Mouse (Mus musculus): ENCODE data around the gene Sirt1.
"Not testable (repeated sequence)": the region's sequence is repeated elsewhere in the genome, so short reads cannot be mapped to it uniquely, and the experiment has no call there.

Sirt1 gene

GRCm38 (mm10) chr10:63381498-63382280 lies at the start of gene Sirt1:
Gene Sirt1 (minus strand): TSS chr10:63381704.
- in situ Hi-C loops (cut with MseI, MboI) = no loop called here

- in situ Hi-C loops (cut with MseI, MboI) = no loop called here
Measured at GRCm38 (mm10) chr10:63429785-63430305, 48.3 kb upstream of the Sirt1 start, which contains the start of gene Ctnna3. Gene Ctnna3 (plus strand): TSS chr10:63430098.

- in situ Hi-C loops (cut with MseI, MboI) = no loop called here
Measured at GRCm38 (mm10) chr10:63429380-63429779, 47.9 kb upstream of the Sirt1 start.

- in situ Hi-C loops (cut with MseI, MboI) = no loop called here
Measured at GRCm38 (mm10) chr10:63429023-63429340, 47.5 kb upstream of the Sirt1 start.

GRCm38 (mm10) chr10:63428243-63429022 lies 46.9 kb upstream of the Sirt1 start:
- in situ Hi-C loops (cut with MseI, MboI) = no loop called here

- in situ Hi-C loops (cut with MseI, MboI) = no loop called here
Measured at GRCm38 (mm10) chr10:63427146-63427545, 45.6 kb upstream of the Sirt1 start.

- in situ Hi-C loops (cut with MseI, MboI) = loop anchor here in 1 of 2 experiments (5.0 kb wide), 1 partner anchor 153 kb away; no protein-coding TSS in a partner anchor
Measured at GRCm38 (mm10) chr10:63424475-63424814, 42.9 kb upstream of the Sirt1 start.

- in situ Hi-C loops (cut with MseI, MboI) = loop anchor here in 1 of 2 experiments (5.0 kb wide), 1 partner anchor 153 kb away; no protein-coding TSS in a partner anchor
Measured at GRCm38 (mm10) chr10:63423591-63424474, 42.3 kb upstream of the Sirt1 start.

GRCm38 (mm10) chr10:63422736-63422992 lies 41.2 kb upstream of the Sirt1 start:
- in situ Hi-C loops (cut with MseI, MboI) = loop anchor here in 1 of 2 experiments (5.0 kb wide), 1 partner anchor 155 kb away; no protein-coding TSS in a partner anchor

- in situ Hi-C loops (cut with MseI, MboI) = loop anchor here in 1 of 2 experiments (5.0 kb wide), 1 partner anchor 155 kb away; no protein-coding TSS in a partner anchor
Measured at GRCm38 (mm10) chr10:63421739-63422735, 40.5 kb upstream of the Sirt1 start, which contains the start of gene Gm7075. Gene Gm7075 (minus strand): TSS chr10:63421789.

- in situ Hi-C loops (cut with MseI, MboI) = no loop called here
Measured at GRCm38 (mm10) chr10:63417061-63417460, 35.6 kb upstream of the Sirt1 start.

- in situ Hi-C loops (cut with MseI, MboI) = no loop called here
Measured at GRCm38 (mm10) chr10:63415850-63416249, 34.3 kb upstream of the Sirt1 start.

GRCm38 (mm10) chr10:63415287-63415686 lies 33.8 kb upstream of the Sirt1 start:
- in situ Hi-C loops (cut with MseI, MboI) = no loop called here

GRCm38 (mm10) chr10:63412756-63413155 lies 31.3 kb upstream of the Sirt1 start:
- in situ Hi-C loops (cut with MseI, MboI) = no loop called here

- in situ Hi-C loops (cut with MseI, MboI) = not testable (repeated sequence)
Measured at GRCm38 (mm10) chr10:63411674-63412073, 30.2 kb upstream of the Sirt1 start.

- in situ Hi-C loops (cut with MseI, MboI) = no loop called here
Measured at GRCm38 (mm10) chr10:63410162-63410956, 28.9 kb upstream of the Sirt1 start.

GRCm38 (mm10) chr10:63403636-63404035 lies 22.1 kb upstream of the Sirt1 start:
- in situ Hi-C loops (cut with MseI, MboI) = no loop called here

- in situ Hi-C loops (cut with MseI, MboI) = no loop called here
Measured at GRCm38 (mm10) chr10:63402731-63403504, 21.4 kb upstream of the Sirt1 start.

- in situ Hi-C loops (cut with MseI, MboI) = no loop called here
Measured at GRCm38 (mm10) chr10:63396963-63397362, 15.5 kb upstream of the Sirt1 start.

Data from mouse trophoblast stem cell (cell line).